Mouse (Mus musculus) stomach, postnatal 0 days (tissue): ENCODE measurements around the gene Hcrtr2.

Experiments used
- CTCF ChIP-seq: IDR thresholded peaks from 2 replicates; pipeline ENCODE4 v1.5.1; 2016; ENCODE audit warnings: antibody characterized with exemption, low read depth, mild to moderate bottlenecking, moderate library complexity
- EP300 ChIP-seq: optimal IDR thresholded peaks from 2 replicates; pipeline ENCODE3; 2016; ENCODE audit warnings: antibody characterized with exemption

DNA sequence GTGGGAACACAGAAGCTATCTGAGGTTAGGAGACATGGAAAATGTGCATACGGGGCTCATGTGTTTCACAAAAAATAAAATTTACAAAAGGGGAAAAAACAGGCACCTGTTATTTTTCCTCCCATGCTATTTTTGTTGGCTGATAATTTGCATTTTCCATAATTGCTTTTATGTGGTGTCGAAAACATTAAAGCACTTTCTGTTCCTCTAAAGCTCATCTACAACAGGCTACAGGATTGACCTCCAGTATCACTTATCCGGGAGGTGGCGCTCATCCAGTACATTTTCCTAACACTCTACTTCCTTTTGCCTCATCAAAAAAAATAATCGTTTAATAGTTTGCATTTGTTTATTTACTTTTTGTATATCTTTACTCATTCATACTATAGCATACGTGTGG, 41.2 kb upstream of the Hcrtr2 start:
- TF ChIP-seq CTCF, result no peak
- TF ChIP-seq EP300, result no peak
